Mouse (Mus musculus): ENCODE data around the gene Tspyl4.

GRCm38 (mm10) chr10:34282420-34283238 is 14.6 kb upstream of the Tspyl4 start:
- TF ChIP-seq POLR2A (IDR thresholded peaks at IDR 0.05; ENCODE audit: control insufficient read depth, low read depth, low read length) (no peak), CTCF (IDR thresholded peaks at IDR 0.05; ENCODE audit: control insufficient read depth, insufficient read depth, insufficient replicate concordance, low read depth, low read length) (no peak)
